Mouse (Mus musculus) intestine, postnatal 0 days (tissue): ENCODE data around the gene Stk38. TPM values are rescaled to one million over a fixed set of nuclear protein-coding genes. Genes with fewer than 3 reads are reported as not detected.
"Not testable (repeated sequence)": the region's sequence is repeated elsewhere in the genome, so short reads cannot be mapped to it uniquely, and the experiment has no call there.

ENCODE experiments used
- ATAC-seq: fragments of 200-750 bp; cut with Nextera tagmentation; 2 replicates; pipeline ENCODE4 v1.8.0; 2017; ENCODE audit warnings: mild to moderate bottlenecking, moderate TSS enrichment, moderate library complexity
- H3K27ac ChIP-seq: fragments of 300-500 bp; sonication (generic); 2 replicates; pipeline ENCODE4 v1.5.1; 2014; ENCODE audit warnings: mild to moderate bottlenecking, low read depth, low read length, moderate library complexity
- H3K27me3 ChIP-seq: fragments of 300-500 bp; sonication (generic); replicated peaks from 2 replicates; pipeline ENCODE4 v1.6.1; 2014; ENCODE audit warnings: low read length, mixed read lengths; ENCODE audit not compliant: control insufficient read depth, insufficient read depth
- H3K36me3 ChIP-seq: fragments of 300-500 bp; sonication (generic); 2 replicates; pipeline ENCODE4 v1.6.1; 2014; ENCODE audit warnings: mild to moderate bottlenecking, moderate library complexity; ENCODE audit not compliant: control insufficient read depth, insufficient read depth
- H3K4me1 ChIP-seq: fragments of 300-500 bp; sonication (generic); replicated peaks from 2 replicates; pipeline ENCODE4 v1.6.1; 2014; ENCODE audit warnings: antibody characterized with exemption, low read length, mixed read lengths; ENCODE audit not compliant: control insufficient read depth, insufficient read depth
- H3K4me2 ChIP-seq: fragments of 300-500 bp; sonication (generic); replicated peaks from 2 replicates; pipeline ENCODE4 v1.6.1; 2014; ENCODE audit warnings: low read depth, mild to moderate bottlenecking, moderate library complexity
- H3K4me3 ChIP-seq: fragments of 300-500 bp; sonication (generic); 2 replicates; pipeline ENCODE4 v1.5.1; 2014; ENCODE audit warnings: low read depth, low read length
- H3K9ac ChIP-seq: fragments of 300-500 bp; sonication (generic); 2 replicates; pipeline ENCODE4 v1.6.1; 2014; ENCODE audit warnings: mild to moderate bottlenecking, low read depth, low read length
- H3K9me3 ChIP-seq: fragments of 300-500 bp; sonication (generic); 2 replicates; pipeline ENCODE4 v1.6.1; 2016; ENCODE audit warnings: mixed run types; ENCODE audit not compliant: control insufficient read depth
- CTCF ChIP-seq: sonication (generic); IDR thresholded peaks from 2 replicates; pipeline ENCODE4 v1.5.1; 2016; ENCODE audit warnings: low read depth, mild to moderate bottlenecking, control low read depth, antibody characterized with exemption, moderate library complexity
- WGBS: fragments of 180-500 bp; shearing (Covaris S2); extraction: QIAGEN DNeasy Blood & Tissue Kit; methylation state at CpG from one replicate; pipeline ENCODE4 v1.1.7; 2014; 5-methylcytosine and 5-hydroxymethylcytosine counted together
- polyA plus RNA-seq: library from polyadenylated mRNA; unstranded; fragments of >200 nt; fragmentation: Nextera tagmentation; extraction: Ambion mirVana; gene quantifications from 2 replicates; pipeline ENCODE4 v1.2.1, GENCODE M21; 2015

Gene Stk38
- polyA plus RNA-seq, 1 experiment from 2014 or later, result 51.5 TPM

GRCm38 (mm10) chr17:29043583-29043982 lies 35.8 kb upstream of the Stk38 start:
- Histone ChIP-seq H3K36me3 (peaks cover 69% of the 10 kb centered on the region), H3K27ac (no peak overlapping the region), H3K9ac (no peak overlapping the region), H3K9me3 (no peaks in the 10 kb centered on the region), H3K4me2 (no peak overlapping the region), H3K4me1 (no peaks in the 10 kb centered on the region), H3K27me3 (no peaks in the 10 kb centered on the region), H3K4me3 (no peak overlapping the region)
- WGBS, result 81% methylated on average over 3 of the region's 3 CpGs
- ATAC-seq, result no peak
- TF ChIP-seq CTCF, result no peak

GRCm38 (mm10) chr17:29042569-29042968 lies 34.8 kb upstream of the Stk38 start:
- Histone ChIP-seq H3K4me3 (no peak overlapping the region), H3K27ac (no peak overlapping the region), H3K9ac (no peak overlapping the region), H3K4me1 (no peaks in the 10 kb centered on the region), H3K27me3 (no peaks in the 10 kb centered on the region), H3K36me3 (peaks cover 75% of the 10 kb centered on the region), H3K4me2 (no peak overlapping the region), H3K9me3 (no peaks in the 10 kb centered on the region)
- TF ChIP-seq CTCF, result no peak
- no peak for ATAC-seq

- H3K4me3 ChIP-seq, H3K27me3 ChIP-seq, H3K9me3 ChIP-seq, H3K27ac ChIP-seq, ATAC-seq, H3K4me1 ChIP-seq, H3K9ac ChIP-seq, H3K4me2 ChIP-seq: not testable (repeated sequence)
- H3K36me3 ChIP-seq, result peaks cover 82% of the 10 kb centered on the region
- 57% methylated on average over 3 of the region's 3 CpGs for WGBS
Measured at GRCm38 (mm10) chr17:29041632-29042031, 33.8 kb upstream of the Stk38 start.

GRCm38 (mm10) chr17:29039351-29039750 lies 31.6 kb upstream of the Stk38 start:
- no peak overlapping the region for H3K9ac ChIP-seq
- no peak for TF ChIP-seq CTCF
- no peak for ATAC-seq
- H3K4me2 ChIP-seq, result no peak overlapping the region
- no peak overlapping the region for H3K27ac ChIP-seq
- H3K36me3 ChIP-seq, result peaks cover 67% of the 10 kb centered on the region
- no peaks in the 10 kb centered on the region for H3K27me3 ChIP-seq
- 56% methylated on average over 11 of the region's 11 CpGs for whole genome bisulfite sequencing
- no peak overlapping the region for H3K4me3 ChIP-seq
- H3K4me1 ChIP-seq, result peaks cover 5% of the 10 kb centered on the region
- H3K9me3 ChIP-seq, result no peaks in the 10 kb centered on the region

- H3K27ac ChIP-seq, result no peak overlapping the region
- H3K9ac ChIP-seq, result no peak overlapping the region
- H3K9me3 ChIP-seq, result no peaks in the 10 kb centered on the region
- H3K36me3 ChIP-seq, result peaks cover 40% of the 10 kb centered on the region
- TF ChIP-seq CTCF, result no peak
- no peak for ATAC-seq
- H3K4me2 ChIP-seq, result peak overlapping the region; percentile 77
- H3K4me3 ChIP-seq, result peak overlapping the region; percentile 70; the same call in 1 of the 2 replicates
- no peaks in the 10 kb centered on the region for H3K27me3 ChIP-seq
- H3K4me1 ChIP-seq, result peaks cover 6% of the 10 kb centered on the region
Measured at GRCm38 (mm10) chr17:29035506-29035905, 27.7 kb upstream of the Stk38 start.

- peaks cover 27% of the 10 kb centered on the region for H3K36me3 ChIP-seq
- H3K9ac ChIP-seq, result peak overlapping the region; percentile 96
- no peak overlapping the region for H3K27ac ChIP-seq
- ATAC-seq, result no peak
- H3K4me1 ChIP-seq, result peaks cover 6% of the 10 kb centered on the region
- peak overlapping the region; percentile 77 for H3K4me2 ChIP-seq
- no peak for TF ChIP-seq CTCF
- peak overlapping the region; percentile 70 for H3K4me3 ChIP-seq
- no peaks in the 10 kb centered on the region for H3K9me3 ChIP-seq
- H3K27me3 ChIP-seq, result no peaks in the 10 kb centered on the region
Measured at GRCm38 (mm10) chr17:29034264-29034663, 26.5 kb upstream of the Stk38 start.

- no peak for ATAC-seq
- peaks cover 6% of the 10 kb centered on the region for H3K4me1 ChIP-seq
- TF ChIP-seq CTCF, result no peak
- H3K9me3 ChIP-seq, result no peaks in the 10 kb centered on the region
- H3K27me3 ChIP-seq, result no peaks in the 10 kb centered on the region
- WGBS, result under 1% methylated on average over 6 of the region's 6 CpGs
- peaks cover 21% of the 10 kb centered on the region for H3K36me3 ChIP-seq
- H3K4me3 ChIP-seq, result peak overlapping the region; percentile 70
- H3K9ac ChIP-seq, result peak overlapping the region; percentile 96
- H3K27ac ChIP-seq, result peak overlapping the region; percentile 93; the same call in 1 of the 2 replicates
- H3K4me2 ChIP-seq, result peak overlapping the region; percentile 77
Measured at GRCm38 (mm10) chr17:29033569-29034061, 25.8 kb upstream of the Stk38 start.
